Mouse (Mus musculus) liver, embryonic 11.5 days (tissue): ENCODE data around the gene Junb. TPM values are rescaled to one million over a fixed set of nuclear protein-coding genes. Genes with fewer than 3 reads are reported as not detected.

Source experiments
- ATAC-seq: fragments of 200-750 bp; cut with Nextera tagmentation; replicated peaks from 2 replicates; pipeline ENCODE4 v1.8.0; 2017; ENCODE audit warnings: moderate number of reproducible peaks, mild to moderate bottlenecking, moderate TSS enrichment, moderate library complexity; ENCODE audit not compliant: low FRiP score
- DNase-seq: peaks from one replicate; pipeline ENCODE4 v3.0.0-alpha.2; 2017; ENCODE audit warnings: low spot score
- H3K27ac ChIP-seq: fragments of 300-500 bp; sonication (generic); 2 replicates; pipeline ENCODE4 v1.5.1; 2014; ENCODE audit warnings: mild to moderate bottlenecking, low read depth, low read length, control low read depth
- H3K27me3 ChIP-seq: fragments of 300-500 bp; sonication (generic); replicated peaks from 2 replicates; pipeline ENCODE4 v1.6.1; 2014; ENCODE audit warnings: low read length, mixed read lengths; ENCODE audit not compliant: control insufficient read depth, insufficient read depth
- H3K36me3 ChIP-seq: fragments of 300-500 bp; sonication (generic); 2 replicates; pipeline ENCODE4 v1.6.1; 2014; ENCODE audit warnings: mild to moderate bottlenecking, low read length, moderate library complexity, mixed read lengths; ENCODE audit not compliant: control insufficient read depth, insufficient read depth
- H3K4me1 ChIP-seq: fragments of 300-500 bp; sonication (generic); replicated peaks from 2 replicates; pipeline ENCODE4 v1.6.1; 2014; ENCODE audit warnings: low read length, mixed read lengths; ENCODE audit not compliant: control insufficient read depth, insufficient read depth
- H3K4me2 ChIP-seq: fragments of 300-500 bp; sonication (generic); 2 replicates; pipeline ENCODE4 v1.6.1; 2014; ENCODE audit warnings: mild to moderate bottlenecking, control low read depth, moderate library complexity
- H3K4me3 ChIP-seq: fragments of 300-500 bp; sonication (generic); 2 replicates; pipeline ENCODE4 v1.5.1; 2014; ENCODE audit warnings: low read depth, low read length, control low read depth
- H3K9ac ChIP-seq: fragments of 300-500 bp; sonication (generic); 2 replicates; pipeline ENCODE4 v1.6.1; 2014; ENCODE audit warnings: low read depth, low read length, control low read depth
- H3K9me3 ChIP-seq: fragments of 300-500 bp; sonication (generic); 2 replicates; pipeline ENCODE4 v1.6.1; 2016; ENCODE audit warnings: low read length, inconsistent platforms, mixed read lengths; ENCODE audit not compliant: control insufficient read depth
- WGBS: fragments of 180-500 bp; shearing (Covaris S2); extraction: QIAGEN DNeasy Blood & Tissue Kit; methylation state at CpG from one replicate; pipeline ENCODE4 v1.1.7; 2014; 5-methylcytosine and 5-hydroxymethylcytosine counted together
- polyA plus RNA-seq: library from polyadenylated mRNA; unstranded; fragments of >200 nt; fragmentation: Nextera tagmentation; extraction: Ambion mirVana; gene quantifications from 2 replicates; pipeline ENCODE4 v1.2.1, GENCODE M21; 2014

Junb gene
- polyA plus RNA-seq, 1 experiment from 2014 or later, result 21.1 TPM

- Histone ChIP-seq H3K27me3 (no peaks in the 10 kb centered on the region), H3K9me3 (no peaks in the 10 kb centered on the region), H3K9ac (peak overlapping the region; percentile 77), H3K4me3 (peak overlapping the region; percentile 54), H3K4me2 (peak overlapping the region; percentile 92), H3K4me1 (peaks cover 57% of the 10 kb centered on the region), H3K27ac (peak overlapping the region; percentile 85), H3K36me3 (no peaks in the 10 kb centered on the region)
- peak; percentile 39 for ATAC-seq
- WGBS, result under 1% methylated on average over 53 of the region's 53 CpGs
- peak; percentile 89 for DNase-seq
Measured at GRCm38 (mm10) chr8:84985684-84986378, 7.3 kb upstream of the Junb start.

- 2% methylated on average over 23 of the region's 23 CpGs for WGBS
- Histone ChIP-seq H3K9ac (peak overlapping the region; percentile 77), H3K27me3 (no peaks in the 10 kb centered on the region), H3K4me3 (peak overlapping the region; percentile 54), H3K27ac (peak overlapping the region; percentile 85), H3K4me2 (peak overlapping the region; percentile 92), H3K36me3 (no peaks in the 10 kb centered on the region), H3K4me1 (peaks cover 60% of the 10 kb centered on the region), H3K9me3 (no peaks in the 10 kb centered on the region)
- no peak for ATAC-seq
- DNase-seq, result no peak
Measured at GRCm38 (mm10) chr8:84985049-84985683, 6.6 kb upstream of the Junb start.

- Histone ChIP-seq H3K4me3 (peak overlapping the region; percentile 54), H3K4me2 (peak overlapping the region; percentile 92), H3K4me1 (peaks cover 65% of the 10 kb centered on the region), H3K9me3 (no peaks in the 10 kb centered on the region), H3K27me3 (no peaks in the 10 kb centered on the region), H3K36me3 (no peaks in the 10 kb centered on the region), H3K9ac (peak overlapping the region; percentile 77), H3K27ac (peak overlapping the region; percentile 79)
- peak; percentile 53 for DNase-seq
- no peak for ATAC-seq
- WGBS, result 13% methylated on average over 16 of the region's 16 CpGs
Measured at GRCm38 (mm10) chr8:84984294-84985048, 6.0 kb upstream of the Junb start.

- peak overlapping the region; percentile 0; the same call in 1 of the 2 replicates for H3K4me2 ChIP-seq
- H3K27ac ChIP-seq, result 0 out of 2 replicates have a peak overlapping the region, but pooled peaks have one; percentile 17
- H3K27me3 ChIP-seq, result no peaks in the 10 kb centered on the region
- H3K9ac ChIP-seq, result no peak overlapping the region
- no peaks in the 10 kb centered on the region for H3K36me3 ChIP-seq
- no peak for DNase-seq
- no peak overlapping the region for H3K4me3 ChIP-seq
- ATAC-seq, result no peak
- WGBS, result 43% methylated on average over 3 of the region's 3 CpGs
- H3K9me3 ChIP-seq, result no peaks in the 10 kb centered on the region
- H3K4me1 ChIP-seq, result peaks cover 70% of the 10 kb centered on the region
Measured at GRCm38 (mm10) chr8:84982499-84983011, 4.0 kb upstream of the Junb start.

GRCm38 (mm10) chr8:84981644-84982498 lies 3.4 kb upstream of the Junb start:
- WGBS, result 68% methylated on average over 15 of the region's 15 CpGs
- no peak overlapping the region for H3K27ac ChIP-seq
- no peaks in the 10 kb centered on the region for H3K27me3 ChIP-seq
- no peak overlapping the region for H3K4me3 ChIP-seq
- no peak overlapping the region for H3K9ac ChIP-seq
- ATAC-seq, result no peak
- peak overlapping the region; percentile 0; the same call in 1 of the 2 replicates for H3K4me2 ChIP-seq
- H3K36me3 ChIP-seq, result no peaks in the 10 kb centered on the region
- peaks cover 72% of the 10 kb centered on the region for H3K4me1 ChIP-seq
- H3K9me3 ChIP-seq, result no peaks in the 10 kb centered on the region
- DNase-seq, result no peak

GRCm38 (mm10) chr8:84980622-84981358 lies 2.3 kb upstream of the Junb start:
- 47% methylated on average over 11 of the region's 11 CpGs for whole genome bisulfite sequencing
- no peaks in the 10 kb centered on the region for H3K36me3 ChIP-seq
- peak overlapping the region; percentile 78; the same call in 1 of the 2 replicates for H3K4me3 ChIP-seq
- DNase-seq (no peak), ATAC-seq (no peak)
- H3K9me3 ChIP-seq, result no peaks in the 10 kb centered on the region
- H3K27me3 ChIP-seq, result no peaks in the 10 kb centered on the region
- H3K27ac ChIP-seq, result peak overlapping the region; percentile 59; the same call in 1 of the 2 replicates
- peak overlapping the region; percentile 17 for H3K9ac ChIP-seq
- H3K4me2 ChIP-seq, result peak overlapping the region; percentile 99
- peaks cover 68% of the 10 kb centered on the region for H3K4me1 ChIP-seq

GRCm38 (mm10) chr8:84979599-84980421 lies 1.3 kb upstream of the Junb start:
- peak overlapping the region; percentile 62 for H3K9ac ChIP-seq
- peak; percentile 53 for ATAC-seq
- peak overlapping the region; percentile 78 for H3K4me3 ChIP-seq
- H3K4me2 ChIP-seq, result peak overlapping the region; percentile 99
- 2% methylated on average over 42 of the region's 42 CpGs for WGBS
- no peaks in the 10 kb centered on the region for H3K27me3 ChIP-seq
- H3K9me3 ChIP-seq, result no peaks in the 10 kb centered on the region
- peak; percentile 90 for DNase-seq
- H3K4me1 ChIP-seq, result peaks cover 70% of the 10 kb centered on the region
- H3K27ac ChIP-seq, result peak overlapping the region; percentile 59
- peaks cover 4% of the 10 kb centered on the region; the same call in 1 of the 2 replicates for H3K36me3 ChIP-seq
